Comparison of ENCODE assay signal across 11 mouse cellular contexts in the genomic region with DNA sequence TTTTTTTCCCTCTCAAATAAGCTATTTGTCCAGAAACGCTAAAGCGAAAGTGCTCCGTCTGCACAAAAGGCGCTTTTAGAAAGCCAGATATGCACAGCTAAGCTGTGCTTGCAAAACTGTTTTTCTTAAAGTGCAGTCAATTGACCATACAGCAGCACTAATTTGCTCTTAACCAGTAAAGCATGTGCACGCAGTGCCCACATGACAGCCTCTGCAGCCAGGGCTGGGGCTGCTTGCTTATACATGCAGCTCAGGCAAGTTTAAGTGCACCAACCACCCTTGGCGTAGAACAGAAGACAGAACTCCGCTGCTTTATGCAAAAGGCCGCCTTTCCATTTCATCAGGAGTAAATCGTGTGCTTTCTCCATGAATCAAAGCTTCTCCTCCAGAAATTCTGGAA.
DNase-seq lines count a peak whose midpoint lies in the region; ATAC-seq lines count a peak whose summit lies in the region.
"Had no signal": no experiment of that assay in that cellular context is flagged by ENCODE, and none has a peak within 500 bp of the region (broad histone marks: within the 10 kb centered on the region; RNA-seq: fewer than 3 reads in every experiment).

No protein-coding gene starts in this region.

- no peak overlapping the region for H3K4me2 ChIP-seq in hindbrain, embryonic 11.5 days (replicated peaks; ENCODE audit: low read depth, low read length)
- no peak overlapping the region for H3K4me2 ChIP-seq in embryonic facial prominence, embryonic 12.5 days (replicated peaks)
- H3K4me2 ChIP-seq in neural tube, embryonic 13.5 days = peak overlapping the region; percentile 32
- H3K4me2 ChIP-seq: intestine, embryonic 15.5 days had no signal

- no peaks in the 10 kb centered on the region for H3K27me3 ChIP-seq in hindbrain, embryonic 11.5 days (ENCODE audit: control insufficient read depth, insufficient read depth, low read length)
- no peaks in the 10 kb centered on the region for H3K27me3 ChIP-seq in hindbrain, embryonic 10.5 days (ENCODE audit: insufficient read depth, poor library complexity, severe bottlenecking)
- H3K27me3 ChIP-seq in embryonic facial prominence, embryonic 12.5 days = no peaks in the 10 kb centered on the region
- no peaks in the 10 kb centered on the region for H3K27me3 ChIP-seq in neural tube, embryonic 13.5 days
- H3K27me3 ChIP-seq: CH12.LX; intestine, embryonic 15.5 days had no signal

- WGBS in hindbrain, embryonic 11.5 days = 79% methylated on average over 9 of the region's 9 CpGs
- 84% methylated on average over 9 of the region's 9 CpGs for WGBS in hindbrain, embryonic 10.5 days
- WGBS in embryonic facial prominence, embryonic 12.5 days = 55% methylated on average over 9 of the region's 9 CpGs
- WGBS in neural tube, embryonic 13.5 days = 49% methylated on average over 9 of the region's 9 CpGs

- no peaks in the 10 kb centered on the region for H3K9me3 ChIP-seq in hindbrain, embryonic 11.5 days (ENCODE audit: control insufficient read depth, low read length)
- no peaks in the 10 kb centered on the region for H3K9me3 ChIP-seq in hindbrain, embryonic 10.5 days
- no peaks in the 10 kb centered on the region for H3K9me3 ChIP-seq in embryonic facial prominence, embryonic 12.5 days
- no peaks in the 10 kb centered on the region for H3K9me3 ChIP-seq in neural tube, embryonic 13.5 days
- H3K9me3 ChIP-seq: intestine, embryonic 15.5 days had no signal

- no peaks in the 10 kb centered on the region for H3K36me3 ChIP-seq in hindbrain, embryonic 11.5 days (ENCODE audit: control insufficient read depth, insufficient read depth, low read length)
- H3K36me3 ChIP-seq in hindbrain, embryonic 10.5 days = no peaks in the 10 kb centered on the region
- no peaks in the 10 kb centered on the region for H3K36me3 ChIP-seq in embryonic facial prominence, embryonic 12.5 days
- no peaks in the 10 kb centered on the region for H3K36me3 ChIP-seq in neural tube, embryonic 13.5 days
- H3K36me3 ChIP-seq: intestine, embryonic 15.5 days had no signal

- intact Hi-C loops in heart, postnatal 25 days (cut with DNase I) = no loop called here

- no peak overlapping the region for H3K9ac ChIP-seq in hindbrain, embryonic 11.5 days (ENCODE audit: low read depth, low read length)
- H3K9ac ChIP-seq in embryonic facial prominence, embryonic 12.5 days = no peak overlapping the region
- H3K9ac ChIP-seq in neural tube, embryonic 13.5 days = no peak overlapping the region
- H3K9ac ChIP-seq: intestine, embryonic 15.5 days had no signal

- peak; percentile 56; the same call in 1 of the 2 replicates for ATAC-seq in hindbrain, embryonic 11.5 days (ENCODE audit: low FRiP score)
- ATAC-seq in embryonic facial prominence, embryonic 12.5 days (ENCODE audit: insufficient number of reproducible peaks, insufficient read depth, low FRiP score, low TSS enrichment) = peak; percentile 77
- ATAC-seq in neural tube, embryonic 13.5 days (ENCODE audit: low read depth) = peak; percentile 77
- ATAC-seq: intestine, embryonic 15.5 days; lung, postnatal 0 days had no signal

- H3K27ac ChIP-seq in hindbrain, embryonic 11.5 days (ENCODE audit: low read depth, low read length) = no peak overlapping the region
- H3K27ac ChIP-seq in hindbrain, embryonic 10.5 days = no peak overlapping the region
- 0 out of 2 replicates have a peak overlapping the region, but pooled peaks have one; percentile 7 for H3K27ac ChIP-seq in embryonic facial prominence, embryonic 12.5 days
- 0 out of 2 replicates have a peak overlapping the region, but pooled peaks have one; percentile 4 for H3K27ac ChIP-seq in neural tube, embryonic 13.5 days (replicated peaks)
- H3K27ac ChIP-seq: intestine, embryonic 15.5 days had no signal

- no peaks in the 10 kb centered on the region for H3K4me1 ChIP-seq in hindbrain, embryonic 11.5 days (replicated peaks; ENCODE audit: control insufficient read depth, insufficient read depth, low read length)
- no peaks in the 10 kb centered on the region for H3K4me1 ChIP-seq in hindbrain, embryonic 10.5 days (replicated peaks)
- H3K4me1 ChIP-seq in embryonic facial prominence, embryonic 12.5 days = no peaks in the 10 kb centered on the region
- H3K4me1 ChIP-seq in neural tube, embryonic 13.5 days (replicated peaks) = peaks cover 16% of the 10 kb centered on the region; the same call in 1 of the 2 replicates
- H3K4me1 ChIP-seq: intestine, embryonic 15.5 days had no signal

- no peak overlapping the region for H3K4me3 ChIP-seq in hindbrain, embryonic 11.5 days (ENCODE audit: low read depth, low read length)
- no peak overlapping the region for H3K4me3 ChIP-seq in hindbrain, embryonic 10.5 days
- H3K4me3 ChIP-seq in embryonic facial prominence, embryonic 12.5 days = no peak overlapping the region
- no peak overlapping the region for H3K4me3 ChIP-seq in neural tube, embryonic 13.5 days
- H3K4me3 ChIP-seq: intestine, embryonic 15.5 days had no signal

- DNase-seq in hindbrain, embryonic 11.5 days (ENCODE audit: low spot score) = no peak
- DNase-seq in hindbrain, embryonic 10.5 days (ENCODE audit: low spot score) = no peak
- DNase-seq in kidney, postnatal 36 days = peak; percentile 2 to 4
- DNase-seq in testis, postnatal 10 days (ENCODE audit: low spot score) = no peak
- no peak for DNase-seq in gastrocnemius, postnatal 10 days
- DNase-seq in heart, postnatal 25 days (ENCODE audit: low spot score) = no peak

Comparison
In these comparisons a context has a peak if more than half of its experiments do, and no peak if none do; other contexts are left out.
1. DNase-seq: peak in kidney, postnatal 36 days (2 of 2); none in hindbrain, embryonic 11.5 days (single experiment), hindbrain, embryonic 10.5 days (single experiment), testis, postnatal 10 days (single experiment), gastrocnemius, postnatal 10 days (single experiment) and heart, postnatal 25 days (single experiment).
2. H3K27ac ChIP-seq: peak in embryonic facial prominence, embryonic 12.5 days (single experiment) and neural tube, embryonic 13.5 days (single experiment); none in hindbrain, embryonic 11.5 days (single experiment) and hindbrain, embryonic 10.5 days (single experiment).
3. Peak in every context shown above with its lines, with median percentiles within 50 percentile points of each other: ATAC-seq.